Mouse (Mus musculus) CD8-positive naive resting alpha-beta T cell, adult 57 days (primary cell): ENCODE results near the gene Prl7c1. TPM values are rescaled to one million over a fixed set of nuclear protein-coding genes. Genes with fewer than 3 reads are reported as not detected.

Source experiments
- total RNA-seq: library from RNA; stranded (reverse); gene quantifications from one replicate; pipeline ENCODE4 v1.2.4, GENCODE M21; 2023

The Prl7c1 gene
- not detected for total RNA-seq

DNA sequence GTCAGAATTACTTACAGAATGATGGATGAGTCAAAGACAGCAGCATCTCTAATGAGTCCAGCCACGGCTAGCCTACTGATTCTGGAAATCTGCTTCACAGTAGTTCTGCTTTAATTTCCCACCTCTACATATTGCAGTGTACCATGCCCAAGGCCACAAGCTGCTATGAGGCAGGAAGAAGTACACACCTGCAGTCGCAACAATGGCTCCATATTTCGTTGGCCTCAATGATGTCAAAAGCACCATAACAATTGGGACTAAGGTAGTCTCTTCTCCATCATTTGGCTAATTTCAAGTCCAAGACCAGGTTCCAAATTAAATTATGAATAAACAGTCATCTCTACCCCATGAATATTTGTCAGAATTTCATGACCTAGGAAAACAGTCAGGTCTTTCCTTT is at the start of gene Prl7c1:
TSS of gene Prl7c1 (minus strand) at position 101 of the 400 bp plus-strand sequence.

DNA sequence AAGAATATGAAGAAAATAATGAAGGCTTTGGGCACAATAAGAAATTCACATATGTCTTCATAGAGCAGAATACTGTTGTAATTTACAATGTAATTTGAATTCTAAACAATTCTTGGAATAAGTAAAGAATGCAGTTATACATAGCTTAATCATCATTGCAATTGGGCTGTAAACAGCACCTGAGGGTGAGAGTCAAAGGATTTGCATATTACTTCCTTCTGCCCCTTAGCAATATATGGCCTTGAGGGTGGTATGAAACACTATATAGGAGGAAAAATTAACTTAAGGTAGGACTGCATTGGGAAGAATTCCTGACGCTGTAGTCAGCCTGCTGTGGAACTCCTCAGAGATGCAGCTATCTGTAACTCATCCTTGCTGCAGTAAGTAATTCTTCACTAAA is 20.8 kb upstream of the Prl7c1 start, which contains the start of gene Prl2a1:
TSS of gene Prl2a1 (plus strand) at position 301 of the 400 bp plus-strand sequence.

Other genes with a start within 250 kb of the Prl7c1 start
- gene Prl8a9, start 216.2 kb downstream of the Prl7c1 start, total RNA-seq: not detected
- not detected for gene Prl8a1, start 198.6 kb downstream of the Prl7c1 start, total RNA-seq
- gene Prl7b1, start 170.2 kb downstream of the Prl7c1 start, total RNA-seq: not detected
- gene Prl7a1, start 138.3 kb downstream of the Prl7c1 start, total RNA-seq: not detected
- not detected for gene Prl7a2, start 112.8 kb downstream of the Prl7c1 start, total RNA-seq
- not detected for gene Prl7d1, start 64.1 kb downstream of the Prl7c1 start, total RNA-seq
- gene Prl2a1, start 20.9 kb upstream of the Prl7c1 start, total RNA-seq: not detected
- gene Prl2c1, start 68.5 kb upstream of the Prl7c1 start, total RNA-seq: not detected
- gene Prl4a1, start 235.4 kb upstream of the Prl7c1 start, total RNA-seq: not detected